Mouse (Mus musculus) liver, embryonic 13.5 days (tissue): Measurements from ENCODE around the gene Fam169b. TPM values are rescaled to one million over a fixed set of nuclear protein-coding genes. Genes with fewer than 3 reads are reported as not detected.

Source experiments
- ATAC-seq: fragments of 200-750 bp; cut with Nextera tagmentation; 2 replicates; pipeline ENCODE4 v1.8.0; 2017; ENCODE audit warnings: low read depth, mild to moderate bottlenecking, moderate number of reproducible peaks, moderate library complexity
- DNase-seq: peaks from one replicate; pipeline ENCODE4 v3.0.0; 2022
- H3K27ac ChIP-seq: fragments of 300-500 bp; sonication (generic); 2 replicates; pipeline ENCODE4 v1.5.1; 2015; ENCODE audit warnings: moderate library complexity, mild to moderate bottlenecking, inconsistent platforms
- H3K27me3 ChIP-seq: fragments of 300-500 bp; sonication (generic); 2 replicates; pipeline ENCODE4 v1.6.1; 2015; ENCODE audit warnings: mild to moderate bottlenecking, inconsistent platforms
- H3K36me3 ChIP-seq: fragments of 300-500 bp; sonication (generic); 2 replicates; pipeline ENCODE4 v1.6.1; 2015; ENCODE audit warnings: mild to moderate bottlenecking, inconsistent platforms
- H3K4me1 ChIP-seq: fragments of 300-500 bp; sonication (generic); replicated peaks from 2 replicates; pipeline ENCODE4 v1.6.1; 2015; ENCODE audit warnings: inconsistent platforms
- H3K4me2 ChIP-seq: fragments of 300-500 bp; sonication (generic); 2 replicates; pipeline ENCODE4 v1.6.1; 2015; ENCODE audit warnings: inconsistent platforms, mild to moderate bottlenecking, moderate library complexity
- H3K4me3 ChIP-seq: fragments of 300-500 bp; sonication (generic); replicated peaks from 2 replicates; pipeline ENCODE4 v1.5.1; 2015; ENCODE audit warnings: mild to moderate bottlenecking, inconsistent platforms
- H3K9ac ChIP-seq: fragments of 300-500 bp; sonication (generic); 2 replicates; pipeline ENCODE4 v1.6.1; 2015; ENCODE audit warnings: mild to moderate bottlenecking, inconsistent platforms
- H3K9me3 ChIP-seq: fragments of 300-500 bp; sonication (generic); replicated peaks from 2 replicates; pipeline ENCODE4 v1.6.1; 2016; ENCODE audit warnings: inconsistent platforms
- WGBS: fragments of 180-500 bp; shearing (Covaris S2); methylation state at CpG from one replicate; pipeline ENCODE4 v1.1.7; 2015; ENCODE audit not compliant: insufficient replicate concordance; 5-methylcytosine and 5-hydroxymethylcytosine counted together
- polyA plus RNA-seq: library from polyadenylated mRNA; unstranded; fragments of >200 nt; fragmentation: Nextera tagmentation; extraction: Ambion mirVana; gene quantifications from 2 replicates; pipeline ENCODE4 v1.2.1, GENCODE M21; 2015

Fam169b gene
- polyA plus RNA-seq, 1 experiment from 2014 or later = 0.14 TPM

GRCm38 (mm10) chr7:68245681-68246080 lies 28.0 kb upstream of the Fam169b start:
- Histone ChIP-seq H3K4me1 (no peaks in the 10 kb centered on the region), H3K9me3 (0 out of 2 replicates have a peak, but pooled peaks cover 3% of the 10 kb centered on the region), H3K9ac (no peak overlapping the region), H3K27me3 (no peaks in the 10 kb centered on the region), H3K36me3 (no peaks in the 10 kb centered on the region), H3K27ac (no peak overlapping the region), H3K4me2 (no peak overlapping the region), H3K4me3 (no peak overlapping the region)
- no peak for DNase-seq
- no peak for ATAC-seq
- WGBS = 37% methylated on average over 4 of the region's 4 CpGs

- Histone ChIP-seq H3K4me1 (no peaks in the 10 kb centered on the region), H3K27me3 (no peaks in the 10 kb centered on the region), H3K4me2 (no peak overlapping the region), H3K9ac (no peak overlapping the region), H3K9me3 (0 out of 2 replicates have a peak, but pooled peaks cover 3% of the 10 kb centered on the region), H3K4me3 (no peak overlapping the region), H3K36me3 (no peaks in the 10 kb centered on the region), H3K27ac (no peak overlapping the region)
- DNase-seq (no peak), ATAC-seq (no peak)
- 77% methylated on average over 8 of the region's 8 CpGs for WGBS
Measured at GRCm38 (mm10) chr7:68246249-68246648, 27.4 kb upstream of the Fam169b start.

- H3K9ac ChIP-seq = no peak overlapping the region
Measured at GRCm38 (mm10) chr7:68250411-68250810, 23.2 kb upstream of the Fam169b start.

GRCm38 (mm10) chr7:68250902-68251301 lies 22.7 kb upstream of the Fam169b start:
- DNase-seq (no peak), ATAC-seq (no peak)
- Histone ChIP-seq H3K4me2 (no peak overlapping the region), H3K27me3 (no peaks in the 10 kb centered on the region), H3K9me3 (0 out of 2 replicates have a peak, but pooled peaks cover 3% of the 10 kb centered on the region), H3K9ac (no peak overlapping the region), H3K27ac (no peak overlapping the region), H3K4me3 (no peak overlapping the region), H3K36me3 (no peaks in the 10 kb centered on the region), H3K4me1 (no peaks in the 10 kb centered on the region)
- 56% methylated on average over 3 of the region's 3 CpGs for WGBS

More at GRCm38 (mm10) chr7:68250411-68250810, 23.2 kb upstream of the Fam169b start:
- Histone ChIP-seq H3K9me3 (0 out of 2 replicates have a peak, but pooled peaks cover 3% of the 10 kb centered on the region), H3K27ac (no peak overlapping the region), H3K27me3 (no peaks in the 10 kb centered on the region), H3K4me3 (no peak overlapping the region), H3K4me1 (no peaks in the 10 kb centered on the region), H3K36me3 (no peaks in the 10 kb centered on the region), H3K4me2 (no peak overlapping the region)
- WGBS = 60% methylated on average over 1 of the region's 1 CpGs
- DNase-seq = no peak
- no peak for ATAC-seq

GRCm38 (mm10) chr7:68257767-68258166 lies 15.9 kb upstream of the Fam169b start:
- WGBS = 35% methylated on average over 2 of the region's 2 CpGs
- H3K4me1 ChIP-seq = no peaks in the 10 kb centered on the region
- H3K27ac ChIP-seq = no peak overlapping the region
- no peak overlapping the region for H3K4me3 ChIP-seq
- H3K27me3 ChIP-seq = no peaks in the 10 kb centered on the region
- DNase-seq = no peak
- no peak overlapping the region for H3K4me2 ChIP-seq
- H3K9me3 ChIP-seq = no peaks in the 10 kb centered on the region
- H3K9ac ChIP-seq = no peak overlapping the region
- no peaks in the 10 kb centered on the region for H3K36me3 ChIP-seq
- no peak for ATAC-seq

- no peaks in the 10 kb centered on the region for H3K36me3 ChIP-seq
- H3K27me3 ChIP-seq = peaks cover 4% of the 10 kb centered on the region
- no peak overlapping the region for H3K9ac ChIP-seq
- H3K9me3 ChIP-seq = no peaks in the 10 kb centered on the region
- DNase-seq (no peak), ATAC-seq (no peak)
- WGBS = 59% methylated on average over 17 of the region's 17 CpGs
- H3K4me1 ChIP-seq = no peaks in the 10 kb centered on the region
- H3K27ac ChIP-seq = no peak overlapping the region
- H3K4me2 ChIP-seq = no peak overlapping the region
- no peak overlapping the region for H3K4me3 ChIP-seq
Measured at GRCm38 (mm10) chr7:68258326-68259150, 15.1 kb upstream of the Fam169b start.

GRCm38 (mm10) chr7:68259523-68260081 lies 14.0 kb upstream of the Fam169b start:
- Histone ChIP-seq H3K27me3 (peaks cover 15% of the 10 kb centered on the region), H3K27ac (no peak overlapping the region), H3K9me3 (no peaks in the 10 kb centered on the region), H3K9ac (no peak overlapping the region), H3K4me3 (no peak overlapping the region), H3K4me1 (no peaks in the 10 kb centered on the region), H3K4me2 (no peak overlapping the region), H3K36me3 (no peaks in the 10 kb centered on the region)
- WGBS = 47% methylated on average over 6 of the region's 6 CpGs
- ATAC-seq (no peak), DNase-seq (no peak)

GRCm38 (mm10) chr7:68262612-68263200 lies 10.9 kb upstream of the Fam169b start:
- no peak overlapping the region for H3K27ac ChIP-seq
- H3K4me3 ChIP-seq = no peak overlapping the region
- H3K9me3 ChIP-seq = no peaks in the 10 kb centered on the region
- no peaks in the 10 kb centered on the region for H3K36me3 ChIP-seq
- H3K27me3 ChIP-seq = peaks cover 28% of the 10 kb centered on the region
- no peaks in the 10 kb centered on the region for H3K4me1 ChIP-seq
- ATAC-seq (no peak), DNase-seq (no peak)
- no peak overlapping the region for H3K9ac ChIP-seq
- 55% methylated on average over 8 of the region's 8 CpGs for WGBS
- no peak overlapping the region for H3K4me2 ChIP-seq

GRCm38 (mm10) chr7:68263346-68264027 lies 10.2 kb upstream of the Fam169b start:
- no peak overlapping the region for H3K9ac ChIP-seq
- ATAC-seq = no peak
- no peak overlapping the region for H3K27ac ChIP-seq
- H3K4me2 ChIP-seq = peak overlapping the region; percentile 55
- no peak overlapping the region for H3K4me3 ChIP-seq
- DNase-seq = no peak
- no peaks in the 10 kb centered on the region for H3K36me3 ChIP-seq
- H3K9me3 ChIP-seq = no peaks in the 10 kb centered on the region
- 62% methylated on average over 8 of the region's 8 CpGs for WGBS
- no peaks in the 10 kb centered on the region for H3K4me1 ChIP-seq
- H3K27me3 ChIP-seq = peaks cover 28% of the 10 kb centered on the region

GRCm38 (mm10) chr7:68264028-68264453 lies 9.6 kb upstream of the Fam169b start, which contains the start of gene Pgpep1l:
Gene Pgpep1l (minus strand): TSS chr7:68264233.
- no peak for DNase-seq
- Histone ChIP-seq H3K9me3 (no peaks in the 10 kb centered on the region), H3K4me2 (peak within 1 kb of the TSS; percentile 55), H3K27ac (no peak within 1 kb of the TSS), H3K4me3 (peak within 1 kb of the TSS; percentile 25), H3K9ac (no peak within 1 kb of the TSS), H3K4me1 (no peaks in the 10 kb centered on the region), H3K27me3 (peaks cover 28% of the 10 kb centered on the region), H3K36me3 (no peaks in the 10 kb centered on the region)
- ATAC-seq = no peak
- 8% methylated on average over 25 of the region's 25 CpGs for WGBS

- H3K4me1 ChIP-seq = no peaks in the 10 kb centered on the region
- H3K4me3 ChIP-seq = peak overlapping the region; percentile 25; the same call in 1 of the 2 replicates
- no peaks in the 10 kb centered on the region for H3K9me3 ChIP-seq
- WGBS = 22% methylated on average over 14 of the region's 14 CpGs
- no peak for ATAC-seq
- H3K27me3 ChIP-seq = peaks cover 28% of the 10 kb centered on the region
- H3K4me2 ChIP-seq = peak overlapping the region; percentile 55
- no peaks in the 10 kb centered on the region for H3K36me3 ChIP-seq
- no peak overlapping the region for H3K9ac ChIP-seq
- H3K27ac ChIP-seq = no peak overlapping the region
- no peak for DNase-seq
Measured at GRCm38 (mm10) chr7:68264531-68264930, 9.1 kb upstream of the Fam169b start.
